Mouse (Mus musculus) ES-E14 (cell line): Measurements from ENCODE around the gene Clstn2. TPM values are rescaled to one million over a fixed set of nuclear protein-coding genes. Genes with fewer than 3 reads are reported as not detected.

Source experiments
- DNase-seq: peaks from one replicate; pipeline ENCODE4 v3.0.0-alpha.2; 2013; ENCODE audit warnings: low read depth, low spot score
- H3K27ac ChIP-seq: 2 replicates; pipeline ENCODE4 v1.5.1; 2012; ENCODE audit warnings: low read depth, mild to moderate bottlenecking, low read length, moderate library complexity, mixed read lengths; ENCODE audit not compliant: poor library complexity, insufficient read depth, severe bottlenecking
- H3K36me3 ChIP-seq: 2 replicates; pipeline ENCODE4 v1.6.1; 2012; ENCODE audit warnings: mild to moderate bottlenecking, low read length, moderate library complexity, mixed read lengths; ENCODE audit not compliant: control insufficient read depth, poor library complexity, insufficient read depth, severe bottlenecking
- H3K4me1 ChIP-seq, 2 experiments: fragments of 150-350 bp in 1 of 2; sonication (generic) in 1 of 2; 2 replicates each; pipeline ENCODE4 v1.6.1; 2012; ENCODE audit warnings: low read length in 2 of 2, mild to moderate bottlenecking in 1 of 2, mixed read lengths in 1 of 2; ENCODE audit not compliant: control insufficient read depth in 2 of 2, insufficient read depth in 2 of 2, poor library complexity in 1 of 2
- H3K4me3 ChIP-seq, 2 experiments: fragments of 150-350 bp in 1 of 2; sonication (generic) in 1 of 2; 2 replicates each; pipeline ENCODE4 v1.5.1; 2012; ENCODE audit warnings: low read length in 2 of 2, low read depth in 1 of 2, mild to moderate bottlenecking in 1 of 2, mixed read lengths in 1 of 2; ENCODE audit not compliant: insufficient read depth in 1 of 2, poor library complexity in 1 of 2, severe bottlenecking in 1 of 2
- H3K9ac ChIP-seq: 2 replicates; pipeline ENCODE4 v1.6.1; 2012; ENCODE audit warnings: low read depth, mild to moderate bottlenecking, low read length, mixed read lengths; ENCODE audit not compliant: poor library complexity, insufficient read depth, severe bottlenecking
- H3K9me3 ChIP-seq: fragments of 150-350 bp; sonication (generic); 2 replicates; pipeline ENCODE4 v1.6.1; 2012; ENCODE audit warnings: low read depth, mild to moderate bottlenecking, low read length; ENCODE audit not compliant: control insufficient read depth, insufficient read depth
- CHD2 ChIP-seq: IDR thresholded peaks from 2 replicates; pipeline ENCODE4 v1.6.1; 2014; ENCODE audit warnings: mild to moderate bottlenecking, low read depth, low read length, inconsistent platforms
- HCFC1 ChIP-seq: IDR thresholded peaks from 2 replicates; pipeline ENCODE4 v1.6.1; 2012; ENCODE audit warnings: low read length, inconsistent platforms, borderline replicate concordance; ENCODE audit not compliant: insufficient read depth
- MAFK ChIP-seq: IDR thresholded peaks from 2 replicates; pipeline ENCODE4 v1.6.1; 2014; ENCODE audit warnings: mild to moderate bottlenecking, low read depth, low read length, inconsistent platforms; ENCODE audit not compliant: insufficient read depth
- ZC3H11A ChIP-seq: IDR thresholded peaks from 2 replicates; pipeline ENCODE4 v1.6.1; 2012; ENCODE audit warnings: low read depth, mild to moderate bottlenecking, inconsistent platforms, low read length, borderline replicate concordance
- ZNF384 ChIP-seq: IDR thresholded peaks from 2 replicates; pipeline ENCODE4 v1.6.1; 2012; ENCODE audit warnings: low read depth, low read length, inconsistent platforms
- in situ Hi-C, 2 experiments: fragments of 600-800 bp; cut with MboI; formaldehyde crosslinking; loops; one replicate each; pipeline ENCODE4 v1.15.1; 2025; ENCODE audit warnings: low sequenced_read_pairs in 2 of 2, inconsistent platforms in 1 of 2; ENCODE audit not compliant: unreplicated experiment in 2 of 2
- total RNA-seq: library from RNA; depleted of rRNA; stranded (reverse); fragments of 300-350 nt; gene quantifications from 2 replicates; pipeline ENCODE4 v1.2.3, GENCODE M21; 2012

Gene Clstn2
- total RNA-seq, 1 experiment, result 0.89 TPM

DNA sequence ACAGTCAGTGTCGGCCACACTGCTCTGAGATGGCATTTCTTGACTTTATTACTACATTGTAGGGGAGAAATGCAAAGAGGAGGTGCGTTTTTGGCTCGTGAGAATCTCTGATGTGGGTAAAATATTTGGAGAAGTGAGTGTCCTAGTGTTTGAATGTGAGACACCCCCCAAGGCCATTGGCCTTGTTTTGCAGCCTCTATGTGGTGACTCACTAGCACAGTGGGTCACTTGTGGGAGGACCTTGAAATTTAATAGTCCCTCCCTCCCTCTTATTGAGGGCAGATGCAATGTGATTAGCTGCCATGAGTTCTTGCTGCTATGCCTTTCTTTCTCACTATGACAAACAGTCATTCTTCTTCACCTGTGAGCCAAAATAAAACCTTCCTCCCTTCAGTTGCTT is 374.2 kb downstream of the Clstn2 start:
- TF ChIP-seq HCFC1, result no peak
- no peaks in the 10 kb centered on the region for H3K36me3 ChIP-seq
- no peaks in the 10 kb centered on the region for H3K4me1 ChIP-seq
- H3K9me3 ChIP-seq, result no peaks in the 10 kb centered on the region
- no peak overlapping the region for H3K4me3 ChIP-seq
- H3K9ac ChIP-seq, result no peak overlapping the region
- no peak overlapping the region for H3K27ac ChIP-seq
- in situ Hi-C loops, result no loop called here
- DNase-seq, result no peak

DNA sequence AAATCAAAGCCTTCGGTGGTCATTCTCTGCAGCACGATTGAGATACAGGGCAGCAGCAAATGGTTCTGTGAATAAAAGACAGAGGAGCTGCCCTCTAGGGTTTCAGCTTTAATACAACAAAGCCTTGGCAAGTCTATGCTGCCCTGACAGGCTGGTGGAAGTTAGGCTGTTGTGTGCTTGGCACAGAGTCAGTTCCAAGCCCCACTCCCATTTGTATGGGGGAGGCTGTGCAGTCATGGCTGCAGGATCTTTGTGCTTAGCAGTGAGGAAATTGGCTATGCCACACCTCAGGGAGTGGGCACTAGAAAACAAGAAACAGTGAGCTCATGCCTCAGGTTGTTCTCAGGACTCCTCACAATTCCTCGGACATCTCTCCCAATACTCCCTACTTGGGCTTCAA is 384.6 kb downstream of the Clstn2 start:
- Histone ChIP-seq H3K36me3 (no peaks in the 10 kb centered on the region), H3K27ac (no peak overlapping the region), H3K4me1 (no peaks in the 10 kb centered on the region), H3K9me3 (no peaks in the 10 kb centered on the region), H3K4me3 (no peak overlapping the region), H3K9ac (no peak overlapping the region)
- in situ Hi-C loops, result no loop called here
- TF ChIP-seq CHD2, result no peak
- TF ChIP-seq MAFK, result no peak
- no peak for TF ChIP-seq ZNF384
- TF ChIP-seq HCFC1, result no peak
- no peak for TF ChIP-seq ZC3H11A
- no peak for DNase-seq

DNA sequence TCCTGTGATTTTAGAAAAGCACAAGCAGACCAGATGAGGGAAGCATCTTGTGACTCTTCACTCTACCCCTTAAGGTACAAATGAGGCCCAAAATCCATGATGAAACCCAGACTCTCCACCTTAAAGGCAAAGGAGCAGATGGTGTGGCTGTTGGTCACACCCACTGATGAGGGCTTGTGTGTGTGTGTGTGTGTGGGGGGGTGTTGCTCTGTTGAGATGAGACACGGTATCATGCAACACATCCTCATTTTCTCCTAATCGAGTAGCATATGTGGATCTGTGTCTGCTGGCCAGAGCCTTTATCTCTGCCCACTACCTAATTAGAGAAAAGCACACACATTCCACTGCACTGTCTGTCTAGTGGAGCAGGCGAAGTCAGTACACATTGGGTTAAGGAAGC is 387.2 kb downstream of the Clstn2 start:
- Histone ChIP-seq H3K9me3 (no peaks in the 10 kb centered on the region), H3K4me1 (no peaks in the 10 kb centered on the region), H3K27ac (no peak overlapping the region), H3K4me3 (no peak overlapping the region), H3K36me3 (no peaks in the 10 kb centered on the region), H3K9ac (no peak overlapping the region)
- TF ChIP-seq MAFK (no peak), CHD2 (no peak), ZNF384 (no peak), HCFC1 (no peak), ZC3H11A (no peak)
- DNase-seq, result no peak
- in situ Hi-C loops, result no loop called here

DNA sequence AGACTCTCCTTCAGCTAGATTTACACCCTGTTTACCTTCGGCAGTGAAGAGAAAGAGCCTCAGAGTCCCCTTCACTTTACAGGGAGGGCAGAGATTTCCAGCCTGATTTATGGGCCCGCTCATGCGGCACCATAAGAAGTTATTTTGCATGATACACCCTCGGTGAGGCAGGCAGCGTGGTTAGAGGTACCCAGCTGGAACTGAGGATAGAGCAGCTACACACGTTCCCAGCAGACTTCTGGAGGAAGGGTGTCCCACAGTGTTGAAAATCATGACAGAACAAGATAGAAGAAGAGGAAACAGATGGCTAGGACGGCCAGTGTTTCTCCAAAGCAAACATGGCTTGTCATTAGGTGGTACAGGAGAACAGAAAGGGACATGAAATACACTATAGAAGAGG is 390.6 kb downstream of the Clstn2 start:
- Histone ChIP-seq H3K4me3 (no peak overlapping the region), H3K9ac (no peak overlapping the region), H3K9me3 (no peaks in the 10 kb centered on the region), H3K36me3 (no peaks in the 10 kb centered on the region), H3K4me1 (no peaks in the 10 kb centered on the region), H3K27ac (no peak overlapping the region)
- in situ Hi-C loops, result no loop called here
- no peak for DNase-seq
- TF ChIP-seq CHD2, result no peak
- TF ChIP-seq HCFC1, result no peak
- no peak for TF ChIP-seq MAFK
- TF ChIP-seq ZNF384, result no peak
- TF ChIP-seq ZC3H11A, result no peak

DNA sequence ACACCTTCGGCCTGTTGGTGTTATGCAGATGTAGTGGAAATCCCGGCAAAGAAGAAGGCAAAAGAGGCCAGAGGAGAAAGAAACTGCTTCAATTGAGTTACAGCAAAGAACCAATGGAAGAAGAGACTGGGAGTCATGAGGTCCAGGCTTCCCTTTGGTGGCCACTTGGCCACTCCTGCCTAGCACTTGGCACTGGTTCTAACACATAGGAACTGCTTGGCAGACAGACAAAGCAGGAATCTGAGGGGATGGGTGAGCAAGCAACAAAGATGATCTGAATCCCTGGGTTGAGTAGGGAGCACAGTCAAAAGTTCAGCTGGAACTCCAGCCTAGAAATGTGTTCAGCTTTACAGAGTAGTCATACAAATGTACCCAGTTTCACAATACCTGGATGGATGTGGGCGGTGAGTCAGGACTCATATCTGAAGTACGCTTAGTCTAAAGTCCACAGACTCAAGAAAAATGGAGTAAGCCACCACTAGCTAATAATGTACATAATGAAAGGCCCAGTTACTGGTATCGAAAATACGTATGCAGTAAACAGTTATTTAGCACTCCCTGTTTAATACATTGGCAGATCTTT is 392.9 kb downstream of the Clstn2 start:
- H3K9ac ChIP-seq, result no peak overlapping the region
- in situ Hi-C loops, result no loop called here
- no peaks in the 10 kb centered on the region for H3K36me3 ChIP-seq
- no peaks in the 10 kb centered on the region for H3K4me1 ChIP-seq
- H3K9me3 ChIP-seq, result no peaks in the 10 kb centered on the region
- H3K4me3 ChIP-seq, result no peak overlapping the region
- DNase-seq, result no peak
- no peak for TF ChIP-seq ZNF384
- no peak for TF ChIP-seq ZC3H11A
- TF ChIP-seq HCFC1, result no peak
- no peak for TF ChIP-seq CHD2
- no peak for TF ChIP-seq MAFK
- H3K27ac ChIP-seq, result no peak overlapping the region
